33 mouse cellular contexts compared by ENCODE assay signal in genomic region chr14:22473451-22473850, GRCm38 (mm10).
A peak's percentile ranks its signal among the peaks of the same experiment; 100 is the strongest.
DNase-seq lines count a peak whose midpoint lies in the region; ATAC-seq and TF ChIP-seq lines count a peak whose summit lies in the region.
"Had no signal": no experiment of that assay in that cellular context is flagged by ENCODE, and none has a peak within 500 bp of the region (broad histone marks: within the 10 kb centered on the region; RNA-seq: fewer than 3 reads in every experiment).

No protein-coding gene starts in this region.

- H3K4me1 ChIP-seq in hindbrain, postnatal 0 days (ENCODE audit: insufficient read depth, low read length): no peaks in the 10 kb centered on the region
- peaks cover 5% of the 10 kb centered on the region; the same call in 1 of the 2 replicates for H3K4me1 ChIP-seq in hindbrain, embryonic 10.5 days (replicated peaks)
- H3K4me1 ChIP-seq in midbrain, postnatal 0 days (ENCODE audit: insufficient read depth, low read length): no peaks in the 10 kb centered on the region
- no peaks in the 10 kb centered on the region for H3K4me1 ChIP-seq in midbrain, embryonic 16.5 days (ENCODE audit: control insufficient read depth, insufficient read depth, low read length)
- H3K4me1 ChIP-seq: embryonic facial prominence, embryonic 10.5 days; embryonic facial prominence, embryonic 15.5 days; forebrain, embryonic 12.5 days; liver, embryonic 13.5 days; megakaryocyte, embryonic 14.5 days; midbrain, embryonic 13.5 days had no signal

- intact Hi-C loops in left cerebral cortex, postnatal 10 days (cut with DNase I): loop anchor here (10.0 kb wide), 1 partner anchor 59 kb away; no protein-coding TSS in a partner anchor

- no peaks in the 10 kb centered on the region for H3K9me3 ChIP-seq in hindbrain, postnatal 0 days (ENCODE audit: low read length)
- H3K9me3 ChIP-seq in hindbrain, embryonic 10.5 days: no peaks in the 10 kb centered on the region
- no peaks in the 10 kb centered on the region for H3K9me3 ChIP-seq in midbrain, postnatal 0 days (ENCODE audit: low read length)
- no peaks in the 10 kb centered on the region for H3K9me3 ChIP-seq in midbrain, embryonic 16.5 days (replicated peaks; ENCODE audit: control insufficient read depth, low read length, poor library complexity, severe bottlenecking)
- H3K9me3 ChIP-seq: embryonic facial prominence, embryonic 10.5 days; embryonic facial prominence, embryonic 15.5 days; forebrain, embryonic 12.5 days; hindbrain, embryonic 12.5 days; limb, embryonic 15.5 days; liver, embryonic 13.5 days; midbrain, embryonic 13.5 days; neural tube, embryonic 12.5 days had no signal

- H3K36me3 ChIP-seq in hindbrain, postnatal 0 days (ENCODE audit: insufficient read depth, low read length): no peaks in the 10 kb centered on the region
- no peaks in the 10 kb centered on the region for H3K36me3 ChIP-seq in hindbrain, embryonic 10.5 days
- H3K36me3 ChIP-seq in midbrain, postnatal 0 days (ENCODE audit: insufficient read depth, low read length): no peaks in the 10 kb centered on the region
- H3K36me3 ChIP-seq in midbrain, embryonic 16.5 days (ENCODE audit: control insufficient read depth, insufficient read depth, low read length): no peaks in the 10 kb centered on the region
- H3K36me3 ChIP-seq: embryonic facial prominence, embryonic 10.5 days; embryonic facial prominence, embryonic 15.5 days; forebrain, embryonic 12.5 days; hindbrain, embryonic 12.5 days; limb, embryonic 15.5 days; liver, embryonic 13.5 days; midbrain, embryonic 13.5 days; neural tube, embryonic 12.5 days had no signal

- DNase-seq in hindbrain, postnatal 0 days (ENCODE audit: low spot score): peak; percentile 35
- no peak for DNase-seq in hindbrain, embryonic 10.5 days (ENCODE audit: low spot score)
- DNase-seq in kidney, postnatal 10 days: peak; percentile 38
- no peak for DNase-seq in kidney, postnatal 25 days
- peak; percentile 27 for DNase-seq in midbrain, postnatal 0 days (ENCODE audit: low spot score)
- no peak for DNase-seq in left cerebral cortex, postnatal 10 days (ENCODE audit: extremely low spot score in 1 of 2, low spot score in 2 of 2)
- DNase-seq: adrenal gland, postnatal 14 days; cerebellum, adult 11 months; cerebellum, adult 9-10 months; cerebellum, postnatal 36 days; forebrain, postnatal 0 days; gastrocnemius, postnatal 10 days; heart, postnatal 14 days; liver, embryonic 13.5 days; lung, adult 18-20 months; lung, postnatal 4 days; right cerebral cortex, adult 18-20 months; spleen, adult 18-20 months; thymus, postnatal 14 days had no signal

- no peak overlapping the region for H3K4me2 ChIP-seq in hindbrain, postnatal 0 days (ENCODE audit: low read depth, low read length)
- H3K4me2 ChIP-seq in midbrain, postnatal 0 days (ENCODE audit: low read depth, low read length, poor library complexity, severe bottlenecking): no peak overlapping the region
- no peak overlapping the region for H3K4me2 ChIP-seq in midbrain, embryonic 16.5 days (ENCODE audit: low read length)
- H3K4me2 ChIP-seq: embryonic facial prominence, embryonic 15.5 days; forebrain, embryonic 12.5 days; hindbrain, embryonic 12.5 days; limb, embryonic 15.5 days; liver, embryonic 13.5 days; midbrain, embryonic 13.5 days; neural tube, embryonic 12.5 days had no signal

- 68% methylated on average over 7 of the region's 7 CpGs for WGBS in hindbrain, postnatal 0 days
- 86% methylated on average over 7 of the region's 7 CpGs for WGBS in hindbrain, embryonic 10.5 days
- WGBS in midbrain, postnatal 0 days: 80% methylated on average over 7 of the region's 7 CpGs
- WGBS in midbrain, embryonic 16.5 days: 73% methylated on average over 7 of the region's 7 CpGs

- no peak overlapping the region for H3K4me3 ChIP-seq in hindbrain, postnatal 0 days (ENCODE audit: low read length)
- H3K4me3 ChIP-seq in hindbrain, embryonic 10.5 days: no peak overlapping the region
- H3K4me3 ChIP-seq in midbrain, postnatal 0 days (ENCODE audit: low read depth, low read length): no peak overlapping the region
- H3K4me3 ChIP-seq in midbrain, embryonic 16.5 days (ENCODE audit: low read depth, low read length): no peak overlapping the region
- H3K4me3 ChIP-seq: embryonic facial prominence, embryonic 10.5 days; embryonic facial prominence, embryonic 15.5 days; forebrain, embryonic 12.5 days; hindbrain, embryonic 12.5 days; layer of hippocampus, adult 2 months; left cerebral cortex, adult 2 months; limb, embryonic 15.5 days; liver, embryonic 13.5 days; megakaryocyte, embryonic 14.5 days; midbrain, embryonic 13.5 days; neural tube, embryonic 12.5 days had no signal

- H3K27me3 ChIP-seq in hindbrain, postnatal 0 days (ENCODE audit: insufficient read depth, low read length): no peaks in the 10 kb centered on the region
- no peaks in the 10 kb centered on the region for H3K27me3 ChIP-seq in hindbrain, embryonic 10.5 days (ENCODE audit: insufficient read depth, poor library complexity, severe bottlenecking)
- no peaks in the 10 kb centered on the region for H3K27me3 ChIP-seq in midbrain, postnatal 0 days (ENCODE audit: insufficient read depth, low read length)
- peaks cover 2% of the 10 kb centered on the region; the same call in 1 of the 2 replicates for H3K27me3 ChIP-seq in midbrain, embryonic 16.5 days (ENCODE audit: control insufficient read depth, insufficient read depth, low read depth, low read length)
- H3K27me3 ChIP-seq: embryonic facial prominence, embryonic 15.5 days; forebrain, embryonic 12.5 days; hindbrain, embryonic 12.5 days; limb, embryonic 15.5 days; liver, embryonic 13.5 days; megakaryocyte, embryonic 14.5 days; neural tube, embryonic 12.5 days had no signal

- no peak for TF ChIP-seq CTCF in hindbrain, postnatal 0 days (IDR thresholded peaks at IDR 0.05; ENCODE audit: low read depth)
- no peak for TF ChIP-seq CTCF in midbrain, postnatal 0 days (IDR thresholded peaks at IDR 0.05)

- no peak overlapping the region for H3K9ac ChIP-seq in hindbrain, postnatal 0 days (replicated peaks; ENCODE audit: low read length)
- H3K9ac ChIP-seq in midbrain, postnatal 0 days (replicated peaks; ENCODE audit: low read length, poor library complexity, severe bottlenecking): no peak overlapping the region
- no peak overlapping the region for H3K9ac ChIP-seq in midbrain, embryonic 16.5 days (ENCODE audit: low read depth, low read length)
- H3K9ac ChIP-seq: embryonic facial prominence, embryonic 15.5 days; forebrain, embryonic 12.5 days; forebrain, postnatal 0 days; hindbrain, embryonic 12.5 days; limb, embryonic 15.5 days; liver, embryonic 13.5 days; midbrain, embryonic 13.5 days; neural tube, embryonic 12.5 days had no signal

- ATAC-seq in hindbrain, postnatal 0 days: no peak
- ATAC-seq in midbrain, postnatal 0 days (ENCODE audit: low FRiP score): no peak
- ATAC-seq in midbrain, embryonic 16.5 days: no peak
- ATAC-seq: CD4-positive, CD25-positive, alpha-beta regulatory T cell, adult 4 months; forebrain, postnatal 0 days; intestine, embryonic 16.5 days; lung, postnatal 0 days; midbrain, embryonic 13.5 days had no signal

- H3K27ac ChIP-seq in hindbrain, postnatal 0 days: no peak overlapping the region
- H3K27ac ChIP-seq in hindbrain, embryonic 10.5 days: no peak overlapping the region
- H3K27ac ChIP-seq in midbrain, postnatal 0 days (ENCODE audit: low read depth, low read length): no peak overlapping the region
- no peak overlapping the region for H3K27ac ChIP-seq in midbrain, embryonic 16.5 days (ENCODE audit: low read length)
- H3K27ac ChIP-seq: embryonic facial prominence, embryonic 10.5 days; embryonic facial prominence, embryonic 15.5 days; forebrain, embryonic 12.5 days; layer of hippocampus, adult 2 months; left cerebral cortex, adult 2 months; limb, embryonic 15.5 days; liver, embryonic 13.5 days; midbrain, embryonic 13.5 days; neural tube, embryonic 12.5 days had no signal

Comparison
In these comparisons a context has a peak if more than half of its experiments do, and no peak if none do; other contexts are left out.
1. DNase-seq: peak in hindbrain, postnatal 0 days (single experiment), kidney, postnatal 10 days (single experiment) and midbrain, postnatal 0 days (single experiment); none in hindbrain, embryonic 10.5 days (single experiment), kidney, postnatal 25 days (0 of 2) and left cerebral cortex, postnatal 10 days (0 of 2).